Mouse (Mus musculus): ENCODE data around the gene Trip11.

DNA sequence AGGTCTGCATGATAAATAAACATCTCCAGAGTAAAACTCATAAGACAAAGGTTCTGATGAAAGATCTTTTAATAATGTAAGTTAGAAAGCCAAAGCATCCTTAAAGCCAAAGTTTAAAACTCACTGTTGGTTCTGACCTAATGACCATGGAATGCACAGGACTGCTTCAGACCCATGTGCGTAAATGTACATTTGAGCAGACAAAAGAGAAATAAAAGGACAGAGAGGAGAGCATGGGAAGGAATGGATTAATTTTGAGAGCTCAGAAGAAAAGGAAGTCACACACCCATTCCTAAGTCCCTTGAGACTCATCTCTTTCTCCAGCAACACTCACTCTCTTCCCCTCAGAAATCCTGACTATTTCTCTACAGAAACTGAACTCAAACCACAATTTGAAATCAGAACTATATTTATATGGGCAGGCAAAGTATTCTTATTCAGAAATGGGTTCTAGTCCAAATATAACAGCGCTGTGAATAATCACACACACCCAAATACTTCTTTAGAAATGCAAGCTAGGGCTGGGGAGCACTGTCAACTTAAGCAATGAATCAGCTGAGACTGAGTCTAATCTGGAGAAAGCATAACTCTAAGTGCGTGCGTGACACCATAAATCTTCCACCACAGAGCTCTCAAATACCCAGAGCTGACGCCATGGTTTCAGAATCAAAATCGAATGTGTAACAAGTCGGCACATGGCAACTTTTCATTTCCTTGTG lies 61.1 kb downstream of the Trip11 start:
- TF ChIP-seq CTCF (IDR thresholded peaks at IDR 0.05; ENCODE audit: borderline replicate concordance, insufficient read depth, low read depth, low read length) = no peak
- no peak for TF ChIP-seq POLR2A (IDR thresholded peaks at IDR 0.05; ENCODE audit: borderline replicate concordance, insufficient read depth, low read length)
